Mouse (Mus musculus) midbrain, embryonic 11.5 days (tissue): ENCODE data around the gene Aacs. TPM values are rescaled to one million over a fixed set of nuclear protein-coding genes. Genes with fewer than 3 reads are reported as not detected.
A peak's percentile ranks its signal among the peaks of the same experiment; 100 is the strongest.
"Not testable (repeated sequence)": the region's sequence is repeated elsewhere in the genome, so short reads cannot be mapped to it uniquely, and the experiment has no call there.

Experiments used
- ATAC-seq: fragments of 200-750 bp; cut with Nextera tagmentation; 2 replicates; pipeline ENCODE4 v1.8.0; 2017; ENCODE audit warnings: moderate TSS enrichment, moderate library complexity; ENCODE audit not compliant: low FRiP score
- DNase-seq: peaks from one replicate; pipeline ENCODE4 v3.0.0; 2015; ENCODE audit warnings: low spot score; ENCODE audit errors: missing footprints
- H3K27ac ChIP-seq: fragments of 300-500 bp; sonication (generic); 2 replicates; pipeline ENCODE4 v1.5.1; 2014; ENCODE audit warnings: low read depth, low read length
- H3K27me3 ChIP-seq: fragments of 300-500 bp; sonication (generic); 2 replicates; pipeline ENCODE4 v1.6.1; 2014; ENCODE audit warnings: mild to moderate bottlenecking, low read length, moderate library complexity, mixed read lengths; ENCODE audit not compliant: control insufficient read depth, insufficient read depth
- H3K36me3 ChIP-seq: fragments of 300-500 bp; sonication (generic); 2 replicates; pipeline ENCODE4 v1.6.1; 2014; ENCODE audit warnings: mild to moderate bottlenecking, low read length, moderate library complexity, mixed read lengths; ENCODE audit not compliant: control insufficient read depth, insufficient read depth
- H3K4me1 ChIP-seq: fragments of 300-500 bp; sonication (generic); 2 replicates; pipeline ENCODE4 v1.6.1; 2014; ENCODE audit warnings: low read length; ENCODE audit not compliant: control insufficient read depth, insufficient read depth
- H3K4me2 ChIP-seq: fragments of 300-500 bp; sonication (generic); 2 replicates; pipeline ENCODE4 v1.6.1; 2014; ENCODE audit warnings: mild to moderate bottlenecking, moderate library complexity
- H3K4me3 ChIP-seq: fragments of 300-500 bp; sonication (generic); 2 replicates; pipeline ENCODE4 v1.5.1; 2014; ENCODE audit warnings: low read depth, low read length
- H3K9ac ChIP-seq: fragments of 300-500 bp; sonication (generic); 2 replicates; pipeline ENCODE4 v1.6.1; 2014; ENCODE audit warnings: low read length
- H3K9me3 ChIP-seq: fragments of 300-500 bp; sonication (generic); 2 replicates; pipeline ENCODE4 v1.6.1; 2016; ENCODE audit warnings: low read length; ENCODE audit not compliant: control insufficient read depth
- WGBS: fragments of 180-500 bp; shearing (Covaris S2); extraction: QIAGEN DNeasy Blood & Tissue Kit; methylation state at CpG from one replicate; pipeline ENCODE4 v1.1.7; 2014; 5-methylcytosine and 5-hydroxymethylcytosine counted together
- polyA plus RNA-seq: library from polyadenylated mRNA; unstranded; fragments of >200 nt; fragmentation: Nextera tagmentation; extraction: Ambion mirVana; gene quantifications from 2 replicates; pipeline ENCODE4 v1.2.1, GENCODE M21; 2014

Gene Aacs
- 45.6 and 53.2 TPM in 2 replicates for polyA plus RNA-seq

DNA sequence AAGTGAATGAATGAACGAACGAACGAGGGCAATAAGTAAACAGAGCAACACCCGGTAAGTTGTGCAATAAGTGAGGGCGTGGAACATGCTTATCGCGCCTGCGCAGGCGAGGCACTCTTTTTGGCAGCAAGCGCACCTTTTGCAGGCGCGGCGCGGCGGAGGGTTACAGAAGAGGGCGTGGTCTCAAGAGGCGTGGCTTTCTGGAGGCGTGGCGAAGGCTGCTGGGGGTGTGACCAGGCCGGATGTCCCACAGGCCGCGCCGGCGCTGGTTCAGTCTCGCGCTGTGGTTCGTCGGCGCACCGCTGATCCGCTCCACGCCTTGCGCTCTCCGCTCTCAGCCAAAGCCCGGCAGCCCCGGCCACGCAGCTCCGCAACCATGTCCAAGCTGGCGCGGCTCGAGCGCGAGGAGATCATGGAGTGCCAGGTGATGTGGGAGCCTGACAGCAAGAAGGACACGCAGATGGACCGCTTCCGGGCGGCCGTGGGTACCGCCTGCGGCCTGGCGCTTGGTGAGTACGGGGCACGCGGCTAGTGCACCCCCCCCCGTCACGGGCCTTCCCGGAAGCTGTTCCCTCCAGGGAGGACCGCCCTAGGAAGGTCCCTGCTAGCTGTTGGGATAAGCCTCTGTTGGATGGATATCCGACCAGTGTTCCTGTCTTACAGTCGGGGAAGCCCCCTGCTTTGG lies at the start of gene Aacs:
Aacs (plus strand) TSS at position 214 of the 685 bp plus-strand sequence.
- no peaks in the 10 kb centered on the region for H3K27me3 ChIP-seq
- H3K4me1 ChIP-seq, result peaks cover 22% of the 10 kb centered on the region
- H3K4me2 ChIP-seq, result peak within 1 kb of the TSS; percentile 58
- peak; percentile 100 for DNase-seq
- no peaks in the 10 kb centered on the region for H3K9me3 ChIP-seq
- no peaks in the 10 kb centered on the region for H3K36me3 ChIP-seq
- ATAC-seq, result peak; percentile 92
- H3K27ac ChIP-seq, result no peak within 1 kb of the TSS; the same call in 1 of the 2 replicates
- H3K4me3 ChIP-seq, result peak within 1 kb of the TSS; percentile 83
- peak within 1 kb of the TSS; percentile 61 for H3K9ac ChIP-seq
- WGBS, result under 1% methylated on average over 60 of the region's 60 CpGs

DNA sequence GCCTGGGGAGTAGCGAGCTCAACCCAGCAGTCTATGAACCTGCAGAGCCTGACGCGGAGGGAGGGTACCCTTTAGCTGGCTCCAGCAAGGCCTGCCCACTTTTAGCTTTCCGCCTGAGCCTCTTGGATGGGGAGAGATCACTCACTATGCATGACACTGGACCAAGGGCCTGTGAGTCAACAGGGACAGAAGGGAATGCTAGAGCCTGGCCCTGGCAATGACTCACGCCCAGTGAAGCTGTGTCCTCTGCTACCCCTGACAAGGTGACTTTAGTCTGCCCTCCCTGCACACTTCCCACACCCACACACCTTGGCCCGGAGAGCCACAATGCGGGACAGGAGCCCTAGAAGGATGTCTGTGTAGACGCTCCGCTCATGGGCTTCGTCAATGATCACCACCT lies 49.3 kb upstream of the Aacs start:
- Histone ChIP-seq H3K4me3 (no peak overlapping the region), H3K9me3 (no peaks in the 10 kb centered on the region), H3K27ac (no peak overlapping the region), H3K27me3 (no peaks in the 10 kb centered on the region), H3K9ac (no peak overlapping the region), H3K4me2 (no peak overlapping the region), H3K4me1 (no peaks in the 10 kb centered on the region), H3K36me3 (peaks cover 37% of the 10 kb centered on the region)
- ATAC-seq (no peak), DNase-seq (no peak)
- 95% methylated on average over 10 of the region's 10 CpGs for WGBS

DNA sequence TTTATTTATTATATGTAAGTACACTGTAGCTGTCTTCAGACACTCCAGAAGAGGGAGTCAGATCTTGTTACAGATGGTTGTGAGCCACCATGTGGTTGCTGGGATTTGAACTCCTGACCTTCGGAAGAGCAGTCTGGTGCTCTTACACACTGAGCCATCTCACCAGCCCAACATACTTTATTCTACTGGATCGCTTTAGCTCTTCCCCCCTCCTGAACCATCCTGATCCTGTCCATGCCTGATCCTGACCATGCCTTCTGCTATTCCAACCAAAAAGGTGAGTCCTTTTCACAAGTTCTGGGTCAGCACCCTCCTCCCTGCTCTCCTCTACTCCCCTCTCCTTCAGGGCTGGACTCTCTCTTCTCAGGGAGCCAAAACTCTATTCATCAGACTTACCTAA lies 43.3 kb upstream of the Aacs start:
- not testable (repeated sequence) for H3K27me3 ChIP-seq, H3K4me3 ChIP-seq, DNase-seq, H3K9ac ChIP-seq, H3K4me1 ChIP-seq, ATAC-seq, H3K27ac ChIP-seq, H3K9me3 ChIP-seq, H3K4me2 ChIP-seq
- 96% methylated on average over 2 of the region's 2 CpGs for WGBS
- peaks cover 23% of the 10 kb centered on the region for H3K36me3 ChIP-seq

DNA sequence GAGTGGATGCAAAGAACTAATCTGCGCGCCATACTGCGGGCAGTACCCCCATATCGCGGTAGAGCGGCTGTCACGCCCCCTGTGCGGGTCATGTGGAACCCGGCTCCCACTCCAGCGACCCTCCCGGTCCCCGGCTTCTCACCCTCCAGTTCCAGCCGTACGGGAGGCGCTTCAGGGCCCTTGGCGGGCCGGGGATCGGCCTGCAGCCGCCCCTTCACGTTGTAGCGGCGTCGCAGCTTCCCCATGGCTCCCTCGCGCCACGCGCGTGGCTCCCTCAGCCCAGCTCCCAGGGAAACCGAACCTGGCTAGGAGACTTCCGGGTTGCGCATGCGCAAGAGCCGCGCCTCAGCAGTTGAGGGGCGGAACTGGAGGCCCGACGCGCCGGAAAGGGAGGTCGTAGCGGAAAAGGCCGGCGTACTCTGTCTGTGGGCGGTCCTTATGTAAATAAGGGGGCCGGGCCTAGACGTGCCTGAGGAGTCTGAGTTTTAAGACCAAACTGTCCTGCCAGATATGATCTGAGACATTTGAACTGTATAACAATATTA lies 41.7 kb upstream of the Aacs start, which contains the start of gene Dhx37:
Dhx37 (minus strand) TSS at position 329 of the 545 bp plus-strand sequence.
- H3K36me3 ChIP-seq, result peaks cover 12% of the 10 kb centered on the region; the same call in 1 of the 2 replicates
- peaks cover 7% of the 10 kb centered on the region for H3K4me1 ChIP-seq
- under 1% methylated on average over 46 of the region's 46 CpGs for WGBS
- H3K9ac ChIP-seq, result peak within 1 kb of the TSS; percentile 90
- H3K4me3 ChIP-seq, result peak within 1 kb of the TSS; percentile 87
- peak; percentile 96 for ATAC-seq
- DNase-seq, result peak; percentile 99
- H3K27me3 ChIP-seq, result no peaks in the 10 kb centered on the region
- H3K4me2 ChIP-seq, result peak within 1 kb of the TSS; percentile 93
- no peaks in the 10 kb centered on the region for H3K9me3 ChIP-seq
- no peak within 1 kb of the TSS for H3K27ac ChIP-seq

DNA sequence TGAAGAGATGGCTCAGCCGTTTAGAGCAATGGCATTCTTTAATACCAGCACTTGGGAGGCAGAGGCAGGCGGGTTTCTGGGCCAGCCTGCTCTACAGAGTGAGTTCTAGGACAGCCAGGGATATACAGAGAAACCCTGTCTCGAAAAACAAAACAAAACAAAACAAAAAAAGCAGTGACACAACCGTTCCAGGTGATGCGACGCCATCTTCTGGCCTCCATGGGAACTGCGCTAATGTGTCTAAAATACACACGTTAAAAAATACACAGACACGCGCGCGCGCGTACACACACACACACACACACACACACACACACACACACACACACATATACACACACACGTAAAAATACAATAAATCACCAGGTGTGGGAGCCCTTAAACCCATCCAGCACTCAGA lies 41.3 kb upstream of the Aacs start:
- not testable (repeated sequence) for H3K9me3 ChIP-seq, H3K4me1 ChIP-seq, H3K27me3 ChIP-seq, H3K27ac ChIP-seq, H3K9ac ChIP-seq, ATAC-seq, DNase-seq, H3K4me2 ChIP-seq, H3K36me3 ChIP-seq
- 49% methylated on average over 15 of the region's 15 CpGs for WGBS
- H3K4me3 ChIP-seq, result peak overlapping the region; percentile 87; the same call in 1 of the 2 replicates

DNA sequence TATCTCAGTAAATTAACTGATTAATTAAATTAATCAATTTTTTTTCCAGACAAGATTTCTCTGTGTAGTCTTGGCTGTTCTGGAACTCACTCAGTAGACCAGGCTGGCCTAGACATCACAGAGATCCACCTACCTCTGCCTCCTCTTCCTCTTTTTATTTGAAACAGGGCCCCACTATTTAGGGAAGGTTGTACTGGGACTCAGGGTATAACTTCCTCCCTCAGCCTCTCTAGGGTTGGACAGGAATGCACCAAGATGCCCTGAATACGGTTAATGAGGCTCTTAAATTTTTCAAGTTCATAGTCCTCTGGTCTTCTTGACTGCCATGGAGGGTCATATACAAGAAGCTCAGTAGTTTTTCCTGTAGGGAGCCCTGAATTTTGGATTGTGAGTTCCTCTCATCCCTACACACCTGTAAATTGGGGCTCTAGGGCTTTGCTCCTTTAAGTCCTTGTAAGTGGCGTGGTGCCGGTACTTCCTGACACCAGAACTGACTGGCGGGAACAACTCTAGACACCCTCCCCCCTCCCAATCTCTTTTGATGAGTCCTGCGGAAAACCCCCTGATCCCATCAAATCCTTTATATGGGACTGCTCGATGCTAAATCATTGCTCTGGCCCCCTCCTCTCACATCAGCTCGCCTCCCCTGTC lies 34.9 kb upstream of the Aacs start:
- no peaks in the 10 kb centered on the region for H3K36me3 ChIP-seq
- DNase-seq, result no peak
- H3K27ac ChIP-seq, result no peak overlapping the region
- H3K27me3 ChIP-seq, result no peaks in the 10 kb centered on the region
- no peak for ATAC-seq
- H3K4me3 ChIP-seq, result peak overlapping the region; percentile 59
- peak overlapping the region; percentile 78 for H3K4me2 ChIP-seq
- H3K9ac ChIP-seq, result peak overlapping the region; percentile 69
- WGBS, result 7% methylated on average over 7 of the region's 7 CpGs
- H3K4me1 ChIP-seq, result peaks cover 12% of the 10 kb centered on the region
- no peaks in the 10 kb centered on the region for H3K9me3 ChIP-seq

DNA sequence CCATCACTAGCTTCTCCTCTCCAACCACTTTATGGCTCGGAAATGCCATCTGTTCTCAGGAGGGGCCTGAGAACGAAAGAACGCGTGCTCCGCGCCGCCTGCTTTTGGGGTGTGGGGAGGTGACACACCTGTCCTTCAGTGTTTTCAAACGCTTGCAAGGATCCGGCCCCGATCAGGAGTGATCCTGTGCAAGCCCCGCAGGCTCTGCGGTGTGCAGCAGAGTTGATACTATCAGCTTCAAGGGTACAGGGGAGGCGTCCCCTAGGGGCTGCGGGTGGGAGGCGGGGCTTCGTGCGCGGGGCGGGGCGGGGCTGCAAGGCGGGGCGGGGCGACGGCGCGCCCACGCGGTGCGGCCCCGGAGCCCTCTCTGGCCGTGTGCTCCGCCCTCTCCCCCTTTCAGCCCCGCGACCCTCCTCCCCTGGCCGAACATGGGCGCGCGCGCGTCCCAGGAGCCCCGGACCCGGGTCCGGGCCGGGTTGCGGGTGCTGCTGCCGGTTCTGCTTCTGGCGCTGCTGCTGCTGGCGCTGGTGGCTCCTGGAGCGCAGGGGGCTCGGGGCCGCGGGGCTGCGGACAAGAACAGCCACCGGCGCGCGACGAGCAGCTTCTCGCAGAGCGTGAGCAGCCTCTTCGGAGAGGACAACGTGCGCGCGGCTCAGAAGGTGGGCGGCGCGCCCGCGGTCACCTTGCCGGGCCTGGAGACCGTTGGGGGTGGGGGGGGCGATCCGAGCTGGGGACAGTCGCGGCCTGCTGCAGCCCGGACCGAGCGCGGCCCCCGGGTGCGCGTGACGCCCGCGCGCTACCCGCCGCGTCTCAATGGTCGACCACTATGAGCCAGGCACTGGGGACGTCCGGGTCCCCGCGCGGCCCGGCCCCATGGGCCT lies 34.1 kb upstream of the Aacs start, which contains the start of gene Bri3bp:
Bri3bp (plus strand) TSS at position 335 of the 881 bp plus-strand sequence.
- peak within 1 kb of the TSS; percentile 59 for H3K4me3 ChIP-seq
- H3K9me3 ChIP-seq, result no peaks in the 10 kb centered on the region
- WGBS, result under 1% methylated on average over 90 of the region's 97 CpGs
- peak within 1 kb of the TSS; percentile 69 for H3K9ac ChIP-seq
- H3K27ac ChIP-seq, result peak within 1 kb of the TSS; percentile 17; the same call in 1 of the 2 replicates
- ATAC-seq, result peak; percentile 94
- peak within 1 kb of the TSS; percentile 78 for H3K4me2 ChIP-seq
- no peaks in the 10 kb centered on the region for H3K27me3 ChIP-seq
- H3K4me1 ChIP-seq, result peaks cover 12% of the 10 kb centered on the region
- peak; percentile 98 for DNase-seq
- no peaks in the 10 kb centered on the region for H3K36me3 ChIP-seq

DNA sequence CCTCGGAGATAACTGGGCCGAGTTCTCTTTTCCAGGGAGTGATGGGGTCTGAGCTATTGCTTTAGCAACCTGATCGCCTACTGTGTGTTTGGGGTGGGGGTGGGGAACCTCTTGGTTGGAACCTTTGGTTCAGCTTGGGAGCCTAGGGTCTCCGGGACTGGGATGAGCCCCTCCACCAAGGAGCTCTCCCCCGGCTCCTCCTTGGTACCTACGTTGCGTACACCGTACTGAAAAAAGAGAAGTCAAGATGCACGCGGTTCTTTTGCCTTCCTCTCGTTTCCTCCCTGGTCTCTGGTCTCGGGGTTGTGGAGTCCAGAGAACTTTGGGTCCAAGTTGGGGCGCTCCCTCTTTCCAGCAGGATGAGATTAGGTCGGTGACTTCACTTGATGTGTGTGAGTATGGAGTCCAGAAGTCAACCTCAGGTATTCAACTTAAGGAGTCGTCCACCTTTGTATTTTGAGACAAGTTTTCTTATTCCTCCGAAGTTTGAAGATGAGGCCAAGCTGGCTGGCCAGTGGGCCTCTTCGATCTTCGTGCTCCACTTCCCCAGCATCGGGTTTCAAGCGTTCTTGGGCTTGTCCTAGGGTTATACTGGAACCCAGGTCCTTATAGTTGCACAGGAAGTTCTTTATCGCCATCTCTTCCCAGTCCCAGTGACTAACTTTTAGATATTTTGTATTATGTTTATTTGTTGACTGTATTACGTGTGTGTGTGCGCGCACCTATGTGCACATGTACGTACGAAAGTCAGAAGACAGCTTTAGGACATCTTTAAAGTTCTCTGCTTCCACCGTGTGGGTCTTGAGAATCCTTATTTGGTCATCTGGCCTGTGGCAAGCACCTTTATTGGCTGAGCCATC lies 33.2 kb upstream of the Aacs start:
- no peak; the same call in 1 of the 2 replicates for ATAC-seq
- Histone ChIP-seq H3K36me3 (no peaks in the 10 kb centered on the region), H3K4me1 (peaks cover 12% of the 10 kb centered on the region), H3K9ac (peak overlapping the region; percentile 69), H3K4me3 (peak overlapping the region; percentile 59), H3K27me3 (no peaks in the 10 kb centered on the region), H3K9me3 (no peaks in the 10 kb centered on the region), H3K27ac (no peak overlapping the region), H3K4me2 (peak overlapping the region; percentile 78)
- DNase-seq, result no peak
- 23% methylated on average over 27 of the region's 27 CpGs for WGBS
